In the genomic region with DNA sequence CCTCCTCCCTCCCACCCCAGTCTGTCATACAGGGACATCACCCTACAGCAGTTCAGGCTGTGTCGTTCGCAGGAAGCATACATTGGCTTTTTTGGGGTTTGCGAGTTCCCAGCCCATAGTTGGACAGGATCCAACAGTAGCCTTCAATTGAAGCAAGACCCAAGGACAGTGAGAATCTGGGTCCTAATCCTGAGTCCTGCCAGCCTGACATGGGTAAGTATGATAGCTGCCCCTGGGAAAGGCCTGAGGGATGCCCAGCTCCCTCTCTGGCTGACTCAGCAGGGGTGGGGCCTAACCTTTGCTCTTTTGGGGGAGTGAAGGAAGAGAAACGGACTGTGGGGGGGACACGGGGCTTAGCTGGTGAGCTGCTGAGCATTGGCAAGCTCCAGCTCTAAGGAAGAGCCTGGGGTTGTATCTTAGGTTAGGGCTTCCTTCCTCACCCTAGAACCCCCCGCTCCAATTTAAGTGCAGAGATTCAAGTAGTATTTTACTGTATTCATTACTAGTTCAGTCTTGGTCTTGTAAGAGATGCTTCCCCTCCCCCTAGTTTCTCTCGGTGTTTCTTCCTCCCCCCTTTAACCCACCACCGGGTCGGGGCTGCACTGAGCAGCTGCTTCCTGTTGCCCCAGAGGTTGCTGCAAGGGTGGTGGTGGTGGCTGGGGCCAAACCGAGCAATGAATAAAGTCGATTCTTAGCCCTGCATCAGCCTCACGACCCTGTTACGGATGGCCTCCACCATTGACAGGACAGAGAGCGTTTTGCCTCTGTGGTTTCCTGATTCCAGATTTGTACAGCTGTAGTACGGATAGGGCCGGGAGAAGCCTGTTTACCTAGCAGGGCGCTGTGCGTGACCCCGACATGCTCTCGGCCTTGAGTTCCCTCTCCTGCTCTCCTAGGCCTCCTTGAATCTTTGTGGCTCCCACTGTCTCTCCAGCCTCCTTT, we compare ENCODE assay signal across 7 mouse cellular contexts. TPM values are rescaled to one million over a fixed set of nuclear protein-coding genes. Genes with fewer than 3 reads are reported as not detected.
DNase-seq lines count a peak whose midpoint lies in the region; ATAC-seq lines count a peak whose summit lies in the region.

A gene (plus strand): TSS at position 14 of the 942 bp plus-strand sequence.

- no peaks in the 10 kb centered on the region for H3K27me3 ChIP-seq in forebrain, embryonic 15.5 days
- H3K27me3 ChIP-seq in hindbrain, embryonic 10.5 days (ENCODE audit: insufficient read depth, poor library complexity, severe bottlenecking): no peaks in the 10 kb centered on the region

- peak; percentile 78 for DNase-seq in MN1 (ENCODE audit: low spot score)
- DNase-seq in c-Kit-negative CD71-positive TER-119-positive erythroid progenitor cells, embryonic 14.5 days (ENCODE audit: low read depth, low spot score): peak; percentile 87
- peak; percentile 44 for DNase-seq in hindbrain, embryonic 10.5 days (ENCODE audit: low spot score)
- peak in 1 of 2 experiments; percentile 23 for DNase-seq in layer of hippocampus, postnatal 10 days (ENCODE audit: low spot score in 2 of 2)
- peak; percentile 51 for DNase-seq in lung, postnatal 25 days (ENCODE audit: low spot score)
- peak; percentile 20 for DNase-seq in right cerebral cortex, postnatal 25 days

- peaks cover 49% of the 10 kb centered on the region for H3K4me1 ChIP-seq in forebrain, embryonic 15.5 days
- H3K4me1 ChIP-seq in hindbrain, embryonic 10.5 days (replicated peaks): peaks cover 66% of the 10 kb centered on the region

- peak within 1 kb of the TSS; percentile 82 for H3K27ac ChIP-seq in forebrain, embryonic 15.5 days (replicated peaks)
- peak within 1 kb of the TSS; percentile 93 for H3K27ac ChIP-seq in hindbrain, embryonic 10.5 days

- peak within 1 kb of the TSS; percentile 85 for H3K9ac ChIP-seq in forebrain, embryonic 15.5 days (replicated peaks)

- WGBS in forebrain, embryonic 15.5 days: 1% methylated on average over 20 of the region's 20 CpGs
- 2% methylated on average over 20 of the region's 20 CpGs for WGBS in hindbrain, embryonic 10.5 days

- H3K4me3 ChIP-seq in forebrain, embryonic 15.5 days: peak within 1 kb of the TSS; percentile 89
- peak within 1 kb of the TSS; percentile 81 for H3K4me3 ChIP-seq in hindbrain, embryonic 10.5 days

- peaks cover 38% of the 10 kb centered on the region for H3K36me3 ChIP-seq in forebrain, embryonic 15.5 days
- peaks cover 41% of the 10 kb centered on the region for H3K36me3 ChIP-seq in hindbrain, embryonic 10.5 days

- ATAC-seq in forebrain, embryonic 15.5 days (replicated peaks): no peak

- H3K4me2 ChIP-seq in forebrain, embryonic 15.5 days (replicated peaks): peak within 1 kb of the TSS; percentile 94

- H3K9me3 ChIP-seq in forebrain, embryonic 15.5 days: no peaks in the 10 kb centered on the region
- H3K9me3 ChIP-seq in hindbrain, embryonic 10.5 days: no peaks in the 10 kb centered on the region

RNA-seq across cellular contexts. Expression of the gene that starts here (rescaled TPM):
- polyA plus RNA-seq in forebrain, embryonic 15.5 days (2015; fragmentation: Nextera tagmentation; extraction: Ambion mirVana): 9.1 and 9.8 TPM in 2 replicates
- 16.2 and 17.0 TPM in 2 replicates for polyA plus RNA-seq in hindbrain, embryonic 10.5 days (2016; fragmentation: Nextera tagmentation; extraction: Ambion mirVana)
- 10 to 100 TPM; 32.0 to 35.1 TPM for total RNA-seq in layer of hippocampus, postnatal 10 days (2021)
